Mouse (Mus musculus): ENCODE measurements around the gene Kcnk3.

The Kcnk3 gene

DNA sequence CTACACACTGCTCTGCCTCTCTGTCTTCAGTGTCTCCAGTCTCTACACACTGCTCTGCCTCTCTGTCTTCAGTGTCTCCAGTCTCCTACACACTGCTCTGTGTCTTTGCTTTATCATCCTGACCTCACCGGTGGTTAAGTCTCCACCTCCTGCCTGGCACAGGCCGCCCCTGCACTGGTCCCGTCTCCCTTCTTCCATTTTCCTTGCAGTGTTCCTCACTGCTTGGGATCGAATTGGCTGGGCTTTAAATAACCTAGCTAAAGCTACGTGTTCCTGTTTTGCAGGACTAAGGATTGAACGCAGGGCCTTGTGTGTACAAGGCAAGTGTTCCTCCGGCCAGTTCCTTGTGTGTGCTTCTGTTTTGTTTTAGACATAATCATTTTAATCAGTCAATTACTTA, 82.1 kb downstream of the Kcnk3 start:
- DNase-seq (ENCODE audit: low spot score in 2 of 2), result no peak

DNA sequence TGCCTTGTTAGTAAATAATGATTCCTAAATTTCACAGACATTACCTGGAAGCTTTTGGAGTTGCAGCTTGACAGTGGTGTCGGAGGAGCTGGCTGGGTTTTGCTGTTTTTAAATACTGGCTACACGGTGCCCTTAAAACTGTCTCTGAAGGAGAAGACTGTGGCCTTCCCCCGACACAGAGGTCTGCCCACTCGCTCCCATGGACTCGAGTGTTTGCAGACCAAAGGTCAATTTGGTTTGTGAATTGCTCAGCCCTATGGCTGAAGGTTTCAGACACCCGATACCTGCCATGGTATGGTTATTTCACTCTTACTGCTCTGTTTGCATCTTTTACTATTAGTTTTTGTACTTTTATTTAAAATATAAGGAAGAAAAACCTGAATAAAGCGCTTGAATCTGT, 86.0 kb downstream of the Kcnk3 start:
- no peak for DNase-seq (ENCODE audit: low spot score in 2 of 2)

All from heart, adult 9 months (tissue).